In the genomic region with DNA sequence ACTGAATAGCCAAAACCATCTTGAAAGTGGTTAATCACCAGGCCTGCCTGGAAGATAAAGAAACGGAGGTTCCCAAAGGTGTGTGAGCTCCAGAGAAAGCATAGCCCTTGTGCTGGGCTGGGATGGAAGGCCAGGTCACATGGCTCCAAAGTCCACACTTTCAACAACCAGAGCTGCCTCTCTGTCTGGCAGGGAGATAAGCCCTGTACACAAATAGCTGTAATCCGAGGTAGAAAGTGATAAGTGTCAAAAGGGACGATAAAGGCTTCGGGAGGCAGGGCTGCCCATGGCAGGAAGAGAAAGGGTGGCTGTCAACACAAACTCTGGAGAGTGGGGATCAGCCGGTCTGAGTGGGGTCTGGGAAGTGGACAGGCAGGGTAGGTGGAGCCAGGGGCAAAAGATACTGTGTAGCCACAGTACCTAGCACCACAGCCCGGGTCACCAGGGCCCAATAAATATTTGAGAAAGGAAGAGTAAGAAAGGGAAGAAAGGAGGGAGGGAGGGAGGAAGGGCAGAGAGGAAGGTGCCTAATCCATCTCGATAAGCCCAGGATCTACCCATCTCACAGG, we compare ENCODE assay signal across 9 mouse cellular contexts. TPM values are rescaled to one million over a fixed set of nuclear protein-coding genes. Genes with fewer than 3 reads are reported as not detected.
DNase-seq lines count a peak whose midpoint lies in the region; ATAC-seq and TF ChIP-seq lines count a peak whose summit lies in the region.
"Had no signal": no experiment of that assay in that cellular context is flagged by ENCODE, and none has a peak within 500 bp of the region (broad histone marks: within the 10 kb centered on the region; RNA-seq: fewer than 3 reads in every experiment).

No protein-coding gene starts in this region.

- 0 out of 2 replicates have a peak, but pooled peaks have one; percentile 28 for TF ChIP-seq EP300 in heart, adult 2 months (IDR thresholded peaks at IDR 0.05; ENCODE audit: insufficient read depth, low read depth, low read length)
- TF ChIP-seq EP300 in liver, embryonic 14.5 days (IDR thresholded peaks at IDR 0.05; ENCODE audit: low read depth), result peak; percentile 26; the same call in 1 of the 2 replicates

- no peaks in the 10 kb centered on the region for H3K27me3 ChIP-seq in heart, adult 2 months (ENCODE audit: control insufficient read depth, insufficient read depth, low read length)
- H3K27me3 ChIP-seq in heart, embryonic 12.5 days (replicated peaks), result no peaks in the 10 kb centered on the region
- peaks cover 4% of the 10 kb centered on the region for H3K27me3 ChIP-seq in liver, embryonic 14.5 days (ENCODE audit: control insufficient read depth, insufficient read depth, low read length)
- H3K27me3 ChIP-seq in hindbrain, postnatal 0 days (ENCODE audit: insufficient read depth, low read length), result no peaks in the 10 kb centered on the region

- 19% methylated on average over 7 of the region's 7 CpGs for WGBS in heart, adult 2 months
- 2% methylated on average over 7 of the region's 7 CpGs for WGBS in heart, embryonic 12.5 days
- WGBS in liver, embryonic 14.5 days (ENCODE audit: insufficient replicate concordance), result 5% methylated on average over 7 of the region's 7 CpGs
- WGBS in hindbrain, postnatal 0 days, result 64% methylated on average over 7 of the region's 7 CpGs

- H3K9me3 ChIP-seq in heart, embryonic 12.5 days (replicated peaks), result no peaks in the 10 kb centered on the region
- no peaks in the 10 kb centered on the region for H3K9me3 ChIP-seq in liver, embryonic 14.5 days (ENCODE audit: control insufficient read depth, low read length)
- no peaks in the 10 kb centered on the region for H3K9me3 ChIP-seq in hindbrain, postnatal 0 days (ENCODE audit: low read length)

- H3K27ac ChIP-seq in heart, adult 2 months, result peak overlapping the region; percentile 12; the same call in 1 of the 2 replicates
- H3K27ac ChIP-seq in heart, embryonic 12.5 days (ENCODE audit: poor library complexity, severe bottlenecking), result peak overlapping the region; percentile 88
- peak overlapping the region; percentile 47; the same call in 1 of the 2 replicates for H3K27ac ChIP-seq in liver, embryonic 14.5 days
- H3K27ac ChIP-seq in hindbrain, postnatal 0 days, result no peak overlapping the region

- peaks cover 7% of the 10 kb centered on the region for H3K4me1 ChIP-seq in heart, adult 2 months (ENCODE audit: control insufficient read depth, insufficient read depth, low read length)
- peaks cover 69% of the 10 kb centered on the region for H3K4me1 ChIP-seq in heart, embryonic 12.5 days (replicated peaks)
- peaks cover 3 to 34% of the 10 kb centered on the region in 2 experiments; a peak in 3 of 4 replicates for H3K4me1 ChIP-seq in liver, embryonic 14.5 days (replicated peaks; ENCODE audit: control insufficient read depth in 2 of 2, insufficient read depth in 2 of 2, low read length in 1 of 2)
- no peaks in the 10 kb centered on the region for H3K4me1 ChIP-seq in hindbrain, postnatal 0 days (ENCODE audit: insufficient read depth, low read length)

- intact Hi-C loops in heart, adult 2 months (cut with DNase I), result no loop called here

- H3K4me2 ChIP-seq in heart, embryonic 12.5 days, result peak overlapping the region; percentile 14
- peak overlapping the region; percentile 16; the same call in 1 of the 2 replicates for H3K4me2 ChIP-seq in liver, embryonic 14.5 days (ENCODE audit: low read depth)
- no peak overlapping the region for H3K4me2 ChIP-seq in hindbrain, postnatal 0 days (ENCODE audit: low read depth, low read length)

- no peak for TF ChIP-seq CTCF in heart, adult 2 months (IDR thresholded peaks at IDR 0.05)
- no peak for TF ChIP-seq CTCF in liver, embryonic 14.5 days (IDR thresholded peaks at IDR 0.05; ENCODE audit: low read depth)
- no peak for TF ChIP-seq CTCF in hindbrain, postnatal 0 days (IDR thresholded peaks at IDR 0.05; ENCODE audit: low read depth)

- H3K79me2 ChIP-seq in heart, adult 2 months (replicated peaks; ENCODE audit: control insufficient read depth, insufficient read depth, low read length), result no peaks in the 10 kb centered on the region

- no peak overlapping the region for H3K9ac ChIP-seq in heart, adult 2 months (ENCODE audit: low read depth, low read length)
- H3K9ac ChIP-seq in heart, embryonic 12.5 days, result no peak overlapping the region
- H3K9ac ChIP-seq in liver, embryonic 14.5 days (replicated peaks), result no peak overlapping the region; the same call in 1 of the 2 replicates
- H3K9ac ChIP-seq in hindbrain, postnatal 0 days (replicated peaks; ENCODE audit: low read length), result no peak overlapping the region

- no peak for TF ChIP-seq POLR2A in heart, adult 2 months (IDR thresholded peaks at IDR 0.05; ENCODE audit: insufficient read depth, low read depth, low read length)

- peak; percentile 25 to 55 for DNase-seq in heart, adult 2 months
- peak; percentile 67 for DNase-seq in kidney, adult 9 months
- DNase-seq in liver, embryonic 14.5 days (ENCODE audit: low read depth in 3 of 3, low spot score in 3 of 3), result no peak
- DNase-seq in hindbrain, postnatal 0 days (ENCODE audit: low spot score), result no peak
- no peak for DNase-seq in thymus, postnatal 4 days
- no peak for DNase-seq in spleen, postnatal 10 days (ENCODE audit: low spot score in 2 of 2)
- DNase-seq: gastrocnemius, postnatal 10 days had no signal

- no peaks in the 10 kb centered on the region for H3K36me3 ChIP-seq in heart, adult 2 months (ENCODE audit: control insufficient read depth, insufficient read depth, low read length)
- no peaks in the 10 kb centered on the region for H3K36me3 ChIP-seq in heart, embryonic 12.5 days
- H3K36me3 ChIP-seq in liver, embryonic 14.5 days (replicated peaks; ENCODE audit: control insufficient read depth, insufficient read depth, low read depth), result no peaks in the 10 kb centered on the region
- no peaks in the 10 kb centered on the region for H3K36me3 ChIP-seq in hindbrain, postnatal 0 days (ENCODE audit: insufficient read depth, low read length)

- peak; percentile 76 for ATAC-seq in heart, embryonic 12.5 days (ENCODE audit: insufficient number of reproducible peaks, low FRiP score)
- peak; percentile 65 for ATAC-seq in liver, embryonic 14.5 days (ENCODE audit: insufficient read depth)
- ATAC-seq in hindbrain, postnatal 0 days, result no peak

- no peak overlapping the region for H3K4me3 ChIP-seq in heart, adult 2 months
- H3K4me3 ChIP-seq in heart, embryonic 12.5 days, result no peak overlapping the region
- H3K4me3 ChIP-seq in liver, embryonic 14.5 days (ENCODE audit: insufficient read depth in 1 of 2, low read depth in 2 of 2, low read length in 2 of 2), result no peak overlapping the region
- H3K4me3 ChIP-seq in hindbrain, postnatal 0 days (ENCODE audit: low read length), result no peak overlapping the region
- H3K4me3 ChIP-seq: erythroblast, embryonic 14.5 days had no signal

RNA-seq across cellular contexts. Expression of gene Zmiz1, which starts 7.8 kb away (rescaled TPM):
- 10 to 100 TPM; 40.7 to 42.0 TPM for total RNA-seq in heart, adult 2 months (2021)
- polyA plus RNA-seq in heart, adult 2 months (2012; rRNA removed), result 21.8 and 27.1 TPM in 2 replicates
- polyA plus RNA-seq in heart, embryonic 12.5 days (2016; fragmentation: Nextera tagmentation; extraction: Ambion mirVana), result 34.2 and 41.4 TPM in 2 replicates
- polyA plus RNA-seq in liver, embryonic 14.5 days (2012; rRNA removed), result 3.4 and 3.6 TPM in 2 replicates
- polyA plus RNA-seq in liver, embryonic 14.5 days (2014; fragmentation: Nextera tagmentation; extraction: Ambion mirVana), result 4.0 and 4.6 TPM in 2 replicates
- 129 and 135 TPM in 2 replicates for total RNA-seq in hindbrain, postnatal 0 days (2014; rRNA removed)
- polyA plus RNA-seq in hindbrain, postnatal 0 days (2015; fragmentation: Nextera tagmentation; extraction: Ambion mirVana), result 41.9 and 50.6 TPM in 2 replicates

Comparison
In these comparisons a context has a peak if more than half of its experiments do, and no peak if none do; other contexts are left out.
1. DNase-seq: peak in heart, adult 2 months (2 of 2) and kidney, adult 9 months (single experiment); none in liver, embryonic 14.5 days (0 of 3), hindbrain, postnatal 0 days (single experiment), thymus, postnatal 4 days (single experiment) and spleen, postnatal 10 days (0 of 2).